Mouse (Mus musculus) forebrain, embryonic 10.5 days (tissue): Measurements from ENCODE around the gene Copz1. TPM values are rescaled to one million over a fixed set of nuclear protein-coding genes. Genes with fewer than 3 reads are reported as not detected.
"Not testable (repeated sequence)": the region's sequence is repeated elsewhere in the genome, so short reads cannot be mapped to it uniquely, and the experiment has no call there.

Source experiments
- DNase-seq: peaks from one replicate; pipeline ENCODE4 v3.0.0-alpha.2; 2017; ENCODE audit warnings: low spot score; ENCODE audit errors: extremely low spot score
- H3K27ac ChIP-seq: fragments of 300-500 bp; sonication (generic); 2 replicates; pipeline ENCODE4 v1.5.1; 2016; ENCODE audit warnings: mild to moderate bottlenecking
- H3K27me3 ChIP-seq: fragments of 300-500 bp; sonication (generic); 2 replicates; pipeline ENCODE4 v1.6.1; 2016; ENCODE audit warnings: mild to moderate bottlenecking; ENCODE audit not compliant: poor library complexity, severe bottlenecking
- H3K36me3 ChIP-seq: fragments of 300-500 bp; sonication (generic); replicated peaks from 2 replicates; pipeline ENCODE4 v1.6.1; 2016; ENCODE audit warnings: mild to moderate bottlenecking, moderate library complexity
- H3K4me1 ChIP-seq: fragments of 300-500 bp; sonication (generic); 2 replicates; pipeline ENCODE4 v1.6.1; 2016
- H3K4me3 ChIP-seq: fragments of 300-500 bp; sonication (generic); 2 replicates; pipeline ENCODE4 v1.5.1; 2016; ENCODE audit warnings: mild to moderate bottlenecking, moderate library complexity
- H3K9me3 ChIP-seq: fragments of 300-500 bp; sonication (generic); 2 replicates; pipeline ENCODE4 v1.6.1; 2016; ENCODE audit warnings: mild to moderate bottlenecking, moderate library complexity
- WGBS: fragments of 180-500 bp; shearing (Covaris S2); methylation state at CpG from one replicate; pipeline ENCODE4 v1.1.7; 2016; 5-methylcytosine and 5-hydroxymethylcytosine counted together
- polyA plus RNA-seq: library from polyadenylated mRNA; unstranded; fragments of >200 nt; fragmentation: Nextera tagmentation; extraction: Ambion mirVana; gene quantifications from 2 replicates; pipeline ENCODE4 v1.2.1, GENCODE M21; 2016

Copz1 gene
- polyA plus RNA-seq, 1 experiment from 2014 or later: 279 TPM

GRCm38 (mm10) chr15:103242885-103243284 lies 29.6 kb upstream of the Copz1 start:
- WGBS: 84% methylated on average over 8 of the region's 8 CpGs
- Histone ChIP-seq H3K9me3 (no peaks in the 10 kb centered on the region), H3K4me1 (peaks cover 40% of the 10 kb centered on the region), H3K36me3 (peaks cover 72% of the 10 kb centered on the region), H3K4me3 (peak overlapping the region; percentile 66), H3K27ac (no peak overlapping the region), H3K27me3 (no peaks in the 10 kb centered on the region)
- DNase-seq: no peak

GRCm38 (mm10) chr15:103245616-103246015 lies 26.9 kb upstream of the Copz1 start:
- WGBS: 81% methylated on average over 6 of the region's 6 CpGs
- H3K4me1 ChIP-seq: peaks cover 40% of the 10 kb centered on the region
- no peaks in the 10 kb centered on the region for H3K27me3 ChIP-seq
- H3K4me3 ChIP-seq: peak overlapping the region; percentile 12; the same call in 1 of the 2 replicates
- peaks cover 90% of the 10 kb centered on the region for H3K36me3 ChIP-seq
- no peaks in the 10 kb centered on the region for H3K9me3 ChIP-seq
- DNase-seq: no peak
- no peak overlapping the region for H3K27ac ChIP-seq

- H3K9me3 ChIP-seq: no peaks in the 10 kb centered on the region
- peaks cover 77% of the 10 kb centered on the region for H3K36me3 ChIP-seq
- H3K4me3 ChIP-seq: no peak overlapping the region
- H3K4me1 ChIP-seq: peaks cover 36% of the 10 kb centered on the region
- WGBS: 90% methylated on average over 9 of the region's 9 CpGs
- no peak overlapping the region for H3K27ac ChIP-seq
- no peak for DNase-seq
- H3K27me3 ChIP-seq: no peaks in the 10 kb centered on the region
Observed at GRCm38 (mm10) chr15:103247078-103247781, 25.3 kb upstream of the Copz1 start.

- Histone ChIP-seq H3K27me3 (no peaks in the 10 kb centered on the region), H3K4me3 (no peak overlapping the region), H3K27ac (no peak overlapping the region), H3K4me1 (peaks cover 29% of the 10 kb centered on the region), H3K36me3 (peaks cover 70% of the 10 kb centered on the region), H3K9me3 (no peaks in the 10 kb centered on the region)
- no peak for DNase-seq
Observed at GRCm38 (mm10) chr15:103247782-103248400, 24.6 kb upstream of the Copz1 start.

GRCm38 (mm10) chr15:103248401-103249313 lies 23.9 kb upstream of the Copz1 start:
- peaks cover 21% of the 10 kb centered on the region for H3K4me1 ChIP-seq
- H3K9me3 ChIP-seq: no peaks in the 10 kb centered on the region
- WGBS: 89% methylated on average over 28 of the region's 28 CpGs
- H3K27me3 ChIP-seq: peaks cover 5% of the 10 kb centered on the region; the same call in 1 of the 2 replicates
- H3K27ac ChIP-seq: no peak overlapping the region
- H3K4me3 ChIP-seq: no peak overlapping the region
- peaks cover 62% of the 10 kb centered on the region for H3K36me3 ChIP-seq
- no peak for DNase-seq

- not testable (repeated sequence) for H3K9me3 ChIP-seq, H3K27ac ChIP-seq, DNase-seq, H3K4me3 ChIP-seq
- Histone ChIP-seq H3K27me3 (peaks cover 13% of the 10 kb centered on the region), H3K36me3 (peaks cover 57% of the 10 kb centered on the region), H3K4me1 (peaks cover 18% of the 10 kb centered on the region)
- 86% methylated on average over 6 of the region's 6 CpGs for whole genome bisulfite sequencing
Observed at GRCm38 (mm10) chr15:103249511-103249910, 23.0 kb upstream of the Copz1 start.

GRCm38 (mm10) chr15:103250195-103250740 lies 22.2 kb upstream of the Copz1 start:
- H3K27me3 ChIP-seq: peaks cover 21% of the 10 kb centered on the region
- peak overlapping the region; percentile 4; the same call in 1 of the 2 replicates for H3K4me3 ChIP-seq
- no peaks in the 10 kb centered on the region for H3K9me3 ChIP-seq
- peak overlapping the region; percentile 69 for H3K27ac ChIP-seq
- WGBS: 15% methylated on average over 2 of the region's 2 CpGs
- DNase-seq: peak; percentile 76
- peaks cover 51% of the 10 kb centered on the region for H3K36me3 ChIP-seq
- peaks cover 23% of the 10 kb centered on the region for H3K4me1 ChIP-seq

GRCm38 (mm10) chr15:103251595-103251994 lies 20.9 kb upstream of the Copz1 start:
- peaks cover 29% of the 10 kb centered on the region for H3K27me3 ChIP-seq
- WGBS: 96% methylated on average over 1 of the region's 1 CpGs
- no peak for DNase-seq
- H3K4me3 ChIP-seq: no peak overlapping the region
- no peak overlapping the region for H3K27ac ChIP-seq
- peaks cover 38% of the 10 kb centered on the region for H3K36me3 ChIP-seq
- H3K4me1 ChIP-seq: peaks cover 23% of the 10 kb centered on the region
- H3K9me3 ChIP-seq: no peaks in the 10 kb centered on the region

- Histone ChIP-seq H3K4me1 (peaks cover 24% of the 10 kb centered on the region), H3K27me3 (peaks cover 38% of the 10 kb centered on the region), H3K4me3 (no peak overlapping the region), H3K27ac (no peak overlapping the region), H3K9me3 (no peaks in the 10 kb centered on the region), H3K36me3 (peaks cover 27% of the 10 kb centered on the region)
- no peak for DNase-seq
- 90% methylated on average over 3 of the region's 3 CpGs for WGBS
Observed at GRCm38 (mm10) chr15:103252660-103253059, 19.9 kb upstream of the Copz1 start.

GRCm38 (mm10) chr15:103253352-103253751 lies 19.2 kb upstream of the Copz1 start:
- DNase-seq: no peak
- peaks cover 44% of the 10 kb centered on the region for H3K27me3 ChIP-seq
- H3K36me3 ChIP-seq: peaks cover 20% of the 10 kb centered on the region
- peaks cover 30% of the 10 kb centered on the region for H3K4me1 ChIP-seq
- H3K4me3 ChIP-seq: no peak overlapping the region
- H3K27ac ChIP-seq: no peak overlapping the region
- H3K9me3 ChIP-seq: no peaks in the 10 kb centered on the region
- WGBS: 90% methylated on average over 1 of the region's 1 CpGs

- peak overlapping the region; percentile 81 for H3K27ac ChIP-seq
- no peaks in the 10 kb centered on the region for H3K9me3 ChIP-seq
- 1% methylated on average over 25 of the region's 25 CpGs for WGBS
Observed at GRCm38 (mm10) chr15:103255169-103255568, 17.3 kb upstream of the Copz1 start.

GRCm38 (mm10) chr15:103256210-103256986 lies 16.1 kb upstream of the Copz1 start:
- WGBS: 88% methylated on average over 6 of the region's 6 CpGs
- DNase-seq: no peak
- Histone ChIP-seq H3K4me3 (no peak overlapping the region), H3K27ac (no peak overlapping the region), H3K27me3 (peaks cover 47% of the 10 kb centered on the region), H3K9me3 (no peaks in the 10 kb centered on the region), H3K36me3 (no peaks in the 10 kb centered on the region), H3K4me1 (peaks cover 25% of the 10 kb centered on the region)

More at GRCm38 (mm10) chr15:103255169-103255568, 17.3 kb upstream of the Copz1 start:
- DNase-seq: peak; percentile 49
- Histone ChIP-seq H3K4me3 (peak overlapping the region; percentile 57), H3K4me1 (peaks cover 33% of the 10 kb centered on the region), H3K36me3 (peaks cover 6% of the 10 kb centered on the region), H3K27me3 (peaks cover 47% of the 10 kb centered on the region)
